Mouse (Mus musculus): ENCODE data around the gene Plcl2.

GRCm38 (mm10) chr17:50677334-50677733, 168.1 kb downstream of the Plcl2 start:
- TF ChIP-seq CTCF (IDR thresholded peaks at IDR 0.05; ENCODE audit: extremely low read depth, insufficient read length, insufficient replicate concordance, low read depth, low read length) (no peak), POLR2A (IDR thresholded peaks at IDR 0.05; ENCODE audit: low read depth, low read length) (no peak)

Measured in small intestine, adult 2 months (tissue).